Mouse (Mus musculus) adrenal gland, adult 2 months (tissue): Measurements from ENCODE around the gene Klra6. TPM values are rescaled to one million over a fixed set of nuclear protein-coding genes. Genes with fewer than 3 reads are reported as not detected.
"Not testable (repeated sequence)": the region's sequence is repeated elsewhere in the genome, so short reads cannot be mapped to it uniquely, and the experiment has no call there.

ENCODE experiments used
- DNase-seq: peaks from one replicate; pipeline ENCODE4 v3.0.0; 2021
- long read RNA-seq: library from polyadenylated mRNA; stranded (forward); transcript quantifications from one replicate; pipeline ENCODE4 v2.0.0, GENCODE M21; 2021
- polyA plus RNA-seq: library from polyadenylated mRNA; depleted of rRNA; stranded (reverse); fragments of >200 nt; gene quantifications from 2 replicates; pipeline ENCODE4 v1.2.3, GENCODE M21; 2012; rRNA removed
- total RNA-seq, 2 experiments: library from RNA; stranded (reverse); gene quantifications; 2 replicates each; pipeline ENCODE4 v1.2.3; 2021

Gene Klra6
- total RNA-seq, result under 1 TPM in 1 of 2 experiments, not detected in 1; 0.28 TPM
- not detected in 2 replicates for polyA plus RNA-seq
- long read RNA-seq, result 0 reads

DNA sequence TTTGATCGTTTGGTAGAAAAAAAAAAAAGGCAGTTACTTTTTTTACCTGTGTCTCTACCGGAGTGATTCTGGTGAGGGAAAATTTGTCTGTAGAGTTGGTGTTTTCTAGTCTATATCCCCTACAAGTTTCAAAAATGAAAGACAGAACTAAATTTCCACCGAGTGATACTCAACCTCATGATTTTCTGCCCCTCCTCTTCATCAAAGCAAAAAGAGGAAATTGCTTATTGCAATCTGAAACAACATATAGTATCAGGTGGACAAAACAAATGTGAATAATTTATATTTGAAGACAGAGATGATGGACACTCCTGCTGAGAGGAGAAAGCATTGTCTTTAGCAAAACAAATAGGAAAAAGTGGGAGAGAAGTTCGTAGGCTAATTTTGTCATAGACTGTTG is at the start of gene Klra6:
Gene Klra6 (minus strand): TSS at position 101 of the 400 bp plus-strand sequence.
- no peak for DNase-seq

GRCm38 (mm10) chr6:130067171-130067570 is 40.4 kb upstream of the Klra6 start, which contains the start of gene Klra4:
Gene Klra4, minus strand, starts transcription at chr6:130067271.
- not testable (repeated sequence) for DNase-seq

DNA sequence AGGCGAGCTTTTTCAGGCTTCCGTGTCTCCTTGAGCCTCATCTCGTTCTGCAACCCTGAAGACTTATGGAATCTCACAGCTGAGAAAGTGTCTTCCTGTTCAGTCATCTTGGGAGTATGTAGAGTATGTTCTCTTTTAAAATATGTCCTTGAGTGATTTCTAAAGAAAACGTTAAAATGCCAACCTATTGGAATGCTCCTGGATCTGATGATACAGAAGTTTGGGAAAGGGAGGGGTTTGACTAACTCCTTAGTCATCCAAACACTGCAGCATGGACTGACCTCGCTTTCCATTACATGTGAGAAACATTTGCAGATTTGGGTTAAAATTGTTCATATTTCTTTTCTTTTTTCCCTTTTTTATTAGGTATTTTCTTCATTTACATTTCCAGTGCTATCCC is 38.4 kb upstream of the Klra6 start:
- no peak for DNase-seq

GRCm38 (mm10) chr6:130035146-130035545 is 8.4 kb upstream of the Klra6 start:
- DNase-seq, result peak; percentile 21

DNA sequence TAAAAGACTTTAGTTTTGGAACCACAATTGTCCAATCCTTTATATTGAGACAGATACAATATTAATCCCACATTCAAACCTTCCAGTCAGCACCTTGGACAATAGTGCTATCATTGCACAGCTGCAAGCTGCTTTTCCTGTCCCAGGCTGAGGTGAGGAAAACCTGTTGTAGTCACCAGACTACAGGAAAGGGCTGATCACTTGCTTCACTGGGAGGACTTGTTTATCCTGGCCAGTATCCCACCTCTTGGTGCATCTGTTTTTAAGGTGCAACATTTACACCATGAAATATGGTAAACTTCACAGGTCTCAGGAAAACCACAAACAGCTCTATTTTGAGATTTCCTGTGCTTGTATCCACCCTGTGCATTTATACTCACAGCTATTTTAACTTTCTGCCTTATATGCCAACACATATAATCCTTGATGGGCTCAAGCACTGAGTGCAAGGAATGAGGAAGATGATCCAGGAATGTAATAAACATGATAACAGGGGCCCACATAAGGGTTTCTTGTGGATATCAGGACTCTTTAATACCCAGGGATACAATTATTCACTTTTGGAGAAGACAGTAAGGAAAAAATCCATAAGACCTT is 4.8 kb upstream of the Klra6 start:
- not testable (repeated sequence) for DNase-seq

Other genes starting within 250 kb of the Klra6 start
- gene Gm156, start 242.7 kb downstream of the Klra6 start, total RNA-seq, result not detected
- not detected in 2 replicates for gene Gm156, start 242.7 kb downstream of the Klra6 start, polyA plus RNA-seq
- not detected for gene Gm17631, start 164.3 kb downstream of the Klra6 start, total RNA-seq
- gene Gm17631, start 164.3 kb downstream of the Klra6 start, polyA plus RNA-seq, result not detected in 2 replicates
- gene Klra17, start 150.3 kb downstream of the Klra6 start, total RNA-seq, result not detected
- gene Klra17, start 150.3 kb downstream of the Klra6 start, polyA plus RNA-seq, result 0.11 TPM in 1 of 2 replicates, not detected in the other
- gene Klra5, start 109.3 kb downstream of the Klra6 start, total RNA-seq, result not detected
- not detected in 2 replicates for gene Klra5, start 109.3 kb downstream of the Klra6 start, polyA plus RNA-seq
- gene Klra4, start 40.3 kb upstream of the Klra6 start, total RNA-seq, result under 1 TPM in 1 of 2 experiments, not detected in 1; 0.86 TPM
- not detected in 2 replicates for gene Klra4, start 40.3 kb upstream of the Klra6 start, polyA plus RNA-seq
- under 1 TPM in 1 of 2 experiments, not detected in 1; 0.24 TPM for gene Klra8, start 102.9 kb upstream of the Klra6 start, total RNA-seq
- gene Klra8, start 102.9 kb upstream of the Klra6 start, polyA plus RNA-seq, result not detected in 2 replicates
- gene Klra9, start 166.2 kb upstream of the Klra6 start, total RNA-seq, result not detected
- gene Klra9, start 166.2 kb upstream of the Klra6 start, polyA plus RNA-seq, result not detected in 2 replicates
- gene Klra7, start 206.4 kb upstream of the Klra6 start, total RNA-seq, result not detected
- gene Klra7, start 206.4 kb upstream of the Klra6 start, polyA plus RNA-seq, result not detected in 2 replicates